Mouse (Mus musculus) cerebellum, postnatal 10 days (tissue): ENCODE measurements around the gene Rpl36-ps4.
"Not testable (repeated sequence)": the region's sequence is repeated elsewhere in the genome, so short reads cannot be mapped to it uniquely, and the experiment has no call there.

Experiments used
- DNase-seq, 2 experiments: peaks; one replicate each; pipeline ENCODE4 v3.0.0; 2021; ENCODE audit warnings: mixed read lengths in 2 of 2

The Rpl36-ps4 gene

DNA sequence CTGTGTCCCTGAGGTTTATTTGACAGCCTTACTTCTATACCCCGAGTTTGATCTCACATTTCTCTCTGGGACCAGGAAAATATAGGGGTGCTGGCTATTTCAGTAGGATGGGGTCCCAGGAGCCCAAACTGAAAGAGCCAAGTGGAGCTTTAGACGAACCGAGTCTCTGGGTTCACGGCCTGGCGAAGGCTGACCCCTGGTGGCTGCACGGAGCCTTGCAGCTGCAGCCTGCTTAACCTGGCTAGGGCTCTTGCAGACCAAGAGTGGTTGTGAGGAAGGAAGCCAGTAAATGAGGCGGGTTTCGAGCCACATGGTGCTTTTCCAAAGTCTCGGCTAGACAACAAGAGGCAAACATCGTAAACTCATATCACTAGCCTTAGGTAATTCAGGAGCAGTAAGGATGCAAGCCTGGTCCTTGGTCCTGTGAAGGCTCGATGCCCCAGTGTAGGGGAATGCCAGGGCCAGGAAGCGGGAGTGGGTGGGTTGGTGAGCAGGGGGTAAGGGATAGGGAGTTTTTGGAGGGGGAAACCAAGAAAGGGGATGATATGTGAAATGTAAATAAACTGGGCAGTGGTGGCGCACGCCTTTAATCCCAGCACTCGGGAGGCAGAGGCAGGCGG lies 28.3 kb downstream of the Rpl36-ps4 start:
- peak; percentile 92 to 93 for DNase-seq

- not testable (repeated sequence) for DNase-seq
Observed at GRCm38 (mm10) chr17:87954618-87955124, 33.9 kb downstream of the Rpl36-ps4 start.

DNA sequence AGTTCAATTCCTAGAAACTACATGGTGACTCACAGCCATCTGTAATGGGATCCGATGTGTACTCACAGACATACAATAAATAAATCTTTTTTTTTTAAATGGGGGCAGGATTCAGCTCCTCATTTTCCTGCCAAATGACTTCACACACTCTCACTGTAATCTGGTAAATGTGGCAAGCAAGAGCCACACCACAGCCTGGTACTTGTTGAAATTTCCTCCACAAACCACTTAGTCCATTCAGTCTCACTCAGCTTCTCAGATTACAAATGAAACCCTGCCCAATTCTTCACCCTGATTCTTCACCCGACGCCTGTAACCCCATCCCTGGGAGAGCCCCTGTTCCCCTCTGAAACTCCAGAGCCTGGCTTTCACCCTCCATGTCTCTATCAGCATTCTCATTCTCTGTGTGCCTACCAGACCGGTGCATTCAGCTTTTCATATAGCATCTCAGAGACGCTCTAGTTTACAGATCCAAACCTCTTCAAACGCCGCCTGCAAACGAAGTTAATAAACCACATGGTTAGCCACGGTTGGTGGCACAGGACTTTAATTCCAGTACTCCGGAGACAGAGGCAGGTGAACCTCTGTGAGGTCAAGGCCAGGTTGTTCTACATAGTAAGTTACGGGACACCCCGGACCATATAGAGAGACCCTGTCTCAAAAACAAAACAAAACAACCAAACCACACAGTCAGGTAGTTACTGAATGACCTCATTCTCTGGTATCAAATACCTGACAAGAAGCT lies 36.5 kb downstream of the Rpl36-ps4 start:
- no peak for DNase-seq

GRCm38 (mm10) chr17:87958283-87958682 lies 37.5 kb downstream of the Rpl36-ps4 start:
- peak; percentile 33 to 40 for DNase-seq

DNA sequence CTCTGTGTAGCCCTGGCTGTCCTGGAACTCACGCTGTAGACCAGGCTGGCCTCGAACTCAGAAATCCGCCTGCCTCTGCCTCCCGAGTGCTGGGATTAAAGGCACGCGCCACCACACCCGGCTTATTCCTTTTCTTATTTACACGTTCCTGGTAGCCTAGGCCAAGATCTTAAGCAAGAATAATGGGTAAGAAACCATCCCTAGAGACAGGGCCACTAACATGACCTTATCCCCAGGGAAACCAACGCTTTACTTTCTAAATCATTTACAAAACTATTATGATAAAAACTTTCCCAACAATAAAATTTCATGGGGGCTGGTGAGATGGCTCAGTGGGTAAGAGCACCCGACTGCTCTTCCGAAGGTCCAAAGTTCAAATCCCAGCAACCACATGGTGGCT lies 38.6 kb downstream of the Rpl36-ps4 start:
- DNase-seq = not testable (repeated sequence)

GRCm38 (mm10) chr17:87959931-87960330 lies 39.2 kb downstream of the Rpl36-ps4 start:
- DNase-seq = not testable (repeated sequence)

- no peak for DNase-seq
Observed at GRCm38 (mm10) chr17:87963081-87964075, 42.6 kb downstream of the Rpl36-ps4 start.

DNA sequence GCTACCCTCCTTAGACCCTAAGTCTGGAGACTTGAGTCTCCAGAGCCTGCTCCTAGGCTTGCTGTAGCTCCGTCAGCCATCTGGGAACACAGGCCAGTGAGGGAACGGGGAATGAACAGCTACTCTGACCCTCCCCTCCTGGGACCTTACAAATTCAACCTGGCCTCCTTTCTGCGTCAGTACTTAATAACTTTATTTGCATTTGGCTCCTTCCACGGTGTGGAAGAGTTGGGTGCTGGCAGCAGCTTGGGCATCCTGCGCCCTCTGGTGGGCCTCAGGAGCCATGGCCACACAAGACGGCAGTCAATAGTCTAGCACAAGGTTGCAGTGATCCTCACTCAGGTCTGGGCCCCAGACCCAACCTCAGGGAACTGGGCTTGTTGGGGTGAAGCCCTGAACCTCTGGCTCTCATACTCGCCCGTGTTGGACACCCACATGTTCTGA lies 47.7 kb downstream of the Rpl36-ps4 start:
- DNase-seq = peak in 1 of 2 experiments; percentile 28
